12 mouse cellular contexts compared by ENCODE assay signal in the genomic region with DNA sequence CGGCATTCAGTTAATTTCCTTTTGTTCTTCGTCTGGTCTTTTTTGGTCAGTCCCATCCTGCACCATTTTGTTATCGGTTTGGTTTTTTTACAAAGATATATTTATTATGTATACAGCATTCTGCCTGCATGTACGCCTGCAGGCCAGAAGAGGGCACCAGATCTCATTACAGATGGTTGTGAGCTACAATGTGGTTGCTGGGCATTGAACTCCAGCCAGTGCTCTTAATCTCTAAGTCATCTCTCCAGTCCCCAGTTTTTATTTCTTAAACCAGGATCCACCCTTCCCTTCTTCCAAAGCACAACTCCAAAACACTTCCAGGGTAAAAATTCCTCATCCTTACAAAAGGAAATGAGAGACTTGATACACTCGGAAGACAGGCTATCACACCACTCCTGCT. TPM values are rescaled to one million over a fixed set of nuclear protein-coding genes. Genes with fewer than 3 reads are reported as not detected.
A peak's percentile ranks its signal among the peaks of the same experiment; 100 is the strongest.
DNase-seq lines count a peak whose midpoint lies in the region; ATAC-seq and TF ChIP-seq lines count a peak whose summit lies in the region.
"Had no signal": no experiment of that assay in that cellular context is flagged by ENCODE, and none has a peak within 500 bp of the region (broad histone marks: within the 10 kb centered on the region; RNA-seq: fewer than 3 reads in every experiment).

No protein-coding gene starts in this region.

- no peaks in the 10 kb centered on the region; the same call in 1 of the 2 replicates for H3K36me3 ChIP-seq in heart, postnatal 0 days (replicated peaks; ENCODE audit: control insufficient read depth, insufficient read depth, low read length)
- H3K36me3 ChIP-seq: embryonic facial prominence, embryonic 13.5 days; limb, embryonic 13.5 days had no signal

- no peak overlapping the region for H3K4me2 ChIP-seq in heart, postnatal 0 days (ENCODE audit: low read depth, low read length)
- H3K4me2 ChIP-seq: embryonic facial prominence, embryonic 13.5 days; limb, embryonic 13.5 days had no signal

- H3K27me3 ChIP-seq in heart, postnatal 0 days (ENCODE audit: control insufficient read depth, insufficient read depth, low read length), result no peaks in the 10 kb centered on the region
- H3K27me3 ChIP-seq: embryonic facial prominence, embryonic 13.5 days; limb, embryonic 13.5 days had no signal

- no peak for DNase-seq in heart, postnatal 0 days (ENCODE audit: low spot score)
- DNase-seq in heart, adult 8-10 months (ENCODE audit: low spot score), result no peak
- DNase-seq in thymus, postnatal 0 days (ENCODE audit: low spot score), result peak; percentile 47
- no peak for DNase-seq in thymus, postnatal 36 days
- no peak for DNase-seq in frontal cortex, postnatal 25 days (ENCODE audit: low spot score in 2 of 2)
- DNase-seq in right cerebral cortex, adult 2 months (ENCODE audit: low spot score in 2 of 2), result no peak
- DNase-seq in ovary, postnatal 10 days (ENCODE audit: low spot score), result no peak
- DNase-seq: adrenal gland, postnatal 25 days had no signal

- H3K27ac ChIP-seq in heart, postnatal 0 days (ENCODE audit: low read depth), result no peak overlapping the region
- H3K27ac ChIP-seq: embryonic facial prominence, embryonic 13.5 days; heart, embryonic 10.5 days; limb, embryonic 13.5 days had no signal

- peaks cover 4% of the 10 kb centered on the region; the same call in 1 of the 2 replicates for H3K4me1 ChIP-seq in heart, postnatal 0 days (ENCODE audit: control insufficient read depth, insufficient read depth)
- H3K4me1 ChIP-seq: embryonic facial prominence, embryonic 13.5 days had no signal

- H3K4me3 ChIP-seq in heart, postnatal 0 days (ENCODE audit: low read depth, low read length), result no peak overlapping the region
- H3K4me3 ChIP-seq: embryonic facial prominence, embryonic 13.5 days; heart, embryonic 10.5 days; limb, embryonic 13.5 days had no signal

- no peak overlapping the region for H3K9ac ChIP-seq in heart, postnatal 0 days (replicated peaks; ENCODE audit: low read depth, low read length)
- H3K9ac ChIP-seq: embryonic facial prominence, embryonic 13.5 days; limb, embryonic 13.5 days had no signal

- no peaks in the 10 kb centered on the region for H3K9me3 ChIP-seq in heart, postnatal 0 days (replicated peaks; ENCODE audit: control insufficient read depth, low read length)
- H3K9me3 ChIP-seq: heart, embryonic 10.5 days; limb, embryonic 13.5 days had no signal

- WGBS in heart, postnatal 0 days, result 65% methylated on average over 5 of the region's 5 CpGs

- peak; percentile 63 for TF ChIP-seq CTCF in heart, postnatal 0 days (IDR thresholded peaks at IDR 0.05; ENCODE audit: low read depth)

- no peak for TF ChIP-seq EP300 in heart, postnatal 0 days (IDR thresholded peaks at IDR 0.05; ENCODE audit: low read depth)

- ATAC-seq in heart, postnatal 0 days (ENCODE audit: insufficient read depth, low read depth), result no peak
- ATAC-seq in erythroblast, adult 5-6 weeks (replicated peaks; ENCODE audit: low FRiP score, poor library complexity, severe bottlenecking), result peak; percentile 26; the same call in 1 of the 2 replicates

RNA-seq across cellular contexts. Expression of gene Mrpl52, which starts 3.3 kb away (rescaled TPM):
- total RNA-seq in heart, postnatal 0 days (2014; rRNA removed; ENCODE audit: low replicate concordance), result 132 and 145 TPM in 2 replicates
- polyA plus RNA-seq in heart, postnatal 0 days (2015; fragmentation: Nextera tagmentation; extraction: Ambion mirVana), result 335 and 371 TPM in 2 replicates
- total RNA-seq in heart, adult 8-10 months (2022), result 100 to 1,000 TPM; 118 to 126 (median 121) TPM
- polyA plus RNA-seq in thymus, postnatal 0 days (2015; fragmentation: Nextera tagmentation; extraction: Ambion mirVana), result 297 and 318 TPM in 2 replicates
- total RNA-seq in erythroblast, adult 5-6 weeks (2015; ENCODE audit: low replicate concordance), result 36.8 and 40.3 TPM in 2 replicates
- total RNA-seq in erythroblast, adult 5-6 weeks (2017; ENCODE audit: low replicate concordance), result 18.0 and 27.6 TPM in 2 replicates

RNA-seq across cellular contexts. Expression of gene Slc7a7, which starts 5.8 kb away (rescaled TPM):
- 11.3 and 16.6 TPM in 2 replicates for total RNA-seq in heart, postnatal 0 days (2014; rRNA removed; ENCODE audit: low replicate concordance)
- 6.7 and 8.9 TPM in 2 replicates for polyA plus RNA-seq in heart, postnatal 0 days (2015; fragmentation: Nextera tagmentation; extraction: Ambion mirVana)
- 1 to 10 TPM; 3.8 to 6.4 (median 5.1) TPM for total RNA-seq in heart, adult 8-10 months (2022)
- polyA plus RNA-seq in thymus, postnatal 0 days (2015; fragmentation: Nextera tagmentation; extraction: Ambion mirVana), result 6.5 and 8.1 TPM in 2 replicates
- total RNA-seq in erythroblast, adult 5-6 weeks (2015; ENCODE audit: low replicate concordance), result 2.7 and 7.5 TPM in 2 replicates
- total RNA-seq in erythroblast, adult 5-6 weeks (2017; ENCODE audit: low replicate concordance), result 5.6 and 6.0 TPM in 2 replicates

RNA-seq across cellular contexts. Expression of gene Mmp14, which starts 8.0 kb away (rescaled TPM):
- 59.9 and 73.2 TPM in 2 replicates for total RNA-seq in heart, postnatal 0 days (2014; rRNA removed; ENCODE audit: low replicate concordance)
- polyA plus RNA-seq in heart, postnatal 0 days (2015; fragmentation: Nextera tagmentation; extraction: Ambion mirVana), result 59.7 and 60.9 TPM in 2 replicates
- total RNA-seq in heart, adult 8-10 months (2022), result 10 to 100 TPM in 2 of 4 experiments, 1 to 10 TPM in 2; 7.4 to 12.1 (median 9.2) TPM
- polyA plus RNA-seq in thymus, postnatal 0 days (2015; fragmentation: Nextera tagmentation; extraction: Ambion mirVana), result 35.6 and 36.1 TPM in 2 replicates
- 0.84 and 3.5 TPM in 2 replicates for total RNA-seq in erythroblast, adult 5-6 weeks (2015; ENCODE audit: low replicate concordance)
- total RNA-seq in erythroblast, adult 5-6 weeks (2017; ENCODE audit: low replicate concordance), result 1.7 and 2.0 TPM in 2 replicates

RNA-seq across cellular contexts. Expression of gene Lrp10, which starts 40.5 kb away (rescaled TPM):
- 81.5 and 110 TPM in 2 replicates for total RNA-seq in heart, postnatal 0 days (2014; rRNA removed; ENCODE audit: low replicate concordance)
- polyA plus RNA-seq in heart, postnatal 0 days (2015; fragmentation: Nextera tagmentation; extraction: Ambion mirVana), result 47.8 and 54.4 TPM in 2 replicates
- total RNA-seq in heart, adult 8-10 months (2022), result 10 to 100 TPM; 45.5 to 62.2 (median 50.7) TPM
- 88.3 and 93.7 TPM in 2 replicates for polyA plus RNA-seq in thymus, postnatal 0 days (2015; fragmentation: Nextera tagmentation; extraction: Ambion mirVana)
- 6.7 and 10.9 TPM in 2 replicates for total RNA-seq in erythroblast, adult 5-6 weeks (2015; ENCODE audit: low replicate concordance)
- total RNA-seq in erythroblast, adult 5-6 weeks (2017; ENCODE audit: low replicate concordance), result 12.2 and 13.9 TPM in 2 replicates

RNA-seq across cellular contexts. Expression of gene Rem2, which starts 52.5 kb away (rescaled TPM):
- total RNA-seq in heart, postnatal 0 days (2014; rRNA removed; ENCODE audit: low replicate concordance), result 0.77 TPM in 1 of 2 replicates, not detected in the other
- 0.15 and 0.27 TPM in 2 replicates for polyA plus RNA-seq in heart, postnatal 0 days (2015; fragmentation: Nextera tagmentation; extraction: Ambion mirVana)
- total RNA-seq in heart, adult 8-10 months (2022), result not detected
- 1.1 and 2.1 TPM in 2 replicates for polyA plus RNA-seq in thymus, postnatal 0 days (2015; fragmentation: Nextera tagmentation; extraction: Ambion mirVana)
- not detected in 2 replicates for total RNA-seq in erythroblast, adult 5-6 weeks (2015; ENCODE audit: low replicate concordance)
- total RNA-seq in erythroblast, adult 5-6 weeks (2017; ENCODE audit: low replicate concordance), result not detected in 2 replicates
